Comparison of ENCODE assay signal across 7 mouse cellular contexts in genomic region chr10:3718021-3718865, GRCm38 (mm10). TPM values are rescaled to one million over a fixed set of nuclear protein-coding genes. Genes with fewer than 3 reads are reported as not detected.
DNase-seq lines count a peak whose midpoint lies in the region.

No protein-coding gene starts in this region.

- DNase-seq in adrenal gland, postnatal 10 days: peak; percentile 58
- DNase-seq in brain, adult 2 months (ENCODE audit: low read depth, low spot score): peak; percentile 45
- peak; percentile 25 for DNase-seq in gastrocnemius, postnatal 25 days
- DNase-seq in kidney, adult 11 months: peak; percentile 52
- peak; percentile 15 to 16 for DNase-seq in left cerebral cortex, postnatal 36 days (ENCODE audit: low spot score in 2 of 2)
- DNase-seq in right cerebral cortex, postnatal 14 days: peak; percentile 22
- no peak for DNase-seq in thymus, postnatal 4 days

- intact Hi-C loops in left cerebral cortex, postnatal 36 days (cut with DNase I): no loop called here

RNA-seq across cellular contexts. Expression of gene Plekhg1, which starts 21.9 kb away (rescaled TPM):
- total RNA-seq in adrenal gland, postnatal 10 days (2021): 10 to 100 TPM; 11.1 to 14.5 TPM
- 1 to 10 TPM; 3.4 to 3.8 TPM for total RNA-seq in gastrocnemius, postnatal 25 days (2021)
- 10 to 100 TPM in 1 of 2 experiments, 1 to 10 TPM in 1; 9.1 to 11.8 TPM for total RNA-seq in left cerebral cortex, postnatal 36 days (2021)
